In the genomic region with DNA sequence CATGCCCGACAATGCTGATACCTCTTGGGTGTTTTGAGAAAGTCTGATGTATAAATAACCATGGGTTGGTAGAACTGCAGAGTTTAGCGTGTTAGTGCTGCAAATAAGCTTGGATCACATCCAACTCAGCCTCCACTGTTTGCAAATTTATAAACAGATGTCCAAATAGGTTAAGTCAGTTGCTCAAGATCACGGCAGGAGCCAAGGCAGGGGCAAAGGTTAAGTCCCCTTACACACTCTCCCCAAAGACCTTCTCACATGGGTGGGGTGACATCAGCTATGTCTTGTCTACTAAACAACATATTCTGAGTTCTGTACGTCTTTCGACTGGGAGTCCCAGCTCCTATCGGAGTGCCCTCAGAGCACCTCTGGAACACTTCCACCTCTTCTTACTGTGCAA, we compare ENCODE assay signal across 17 mouse cellular contexts.
A peak's percentile ranks its signal among the peaks of the same experiment; 100 is the strongest.
DNase-seq lines count a peak whose midpoint lies in the region; ATAC-seq lines count a peak whose summit lies in the region.
"Had no signal": no experiment of that assay in that cellular context is flagged by ENCODE, and none has a peak within 500 bp of the region (broad histone marks: within the 10 kb centered on the region; RNA-seq: fewer than 3 reads in every experiment).

No protein-coding gene starts in this region.

- peaks cover 6% of the 10 kb centered on the region; the same call in 1 of the 2 replicates for H3K4me1 ChIP-seq in brown adipose tissue, adult 24 weeks (ENCODE audit: control insufficient read depth, insufficient read depth, insufficient read length, low read length)
- no peaks in the 10 kb centered on the region for H3K4me1 ChIP-seq in forebrain, embryonic 15.5 days
- H3K4me1 ChIP-seq: embryonic facial prominence, embryonic 13.5 days; limb, embryonic 15.5 days; megakaryocyte, embryonic 14.5 days had no signal

- H3K27ac ChIP-seq in brown adipose tissue, adult 24 weeks (replicated peaks; ENCODE audit: low read depth, low read length), result peak overlapping the region; percentile 83
- no peak overlapping the region for H3K27ac ChIP-seq in forebrain, embryonic 15.5 days (replicated peaks)
- H3K27ac ChIP-seq: embryonic facial prominence, embryonic 13.5 days; forebrain, embryonic 10.5 days; limb, embryonic 15.5 days; neural tube, embryonic 13.5 days; stomach, embryonic 15.5 days had no signal

- no peak overlapping the region for H3K4me2 ChIP-seq in forebrain, embryonic 15.5 days (replicated peaks)
- H3K4me2 ChIP-seq: embryonic facial prominence, embryonic 13.5 days; limb, embryonic 15.5 days; neural tube, embryonic 13.5 days; stomach, embryonic 15.5 days had no signal

- no peaks in the 10 kb centered on the region for H3K27me3 ChIP-seq in forebrain, embryonic 15.5 days
- H3K27me3 ChIP-seq: limb, embryonic 15.5 days; neural tube, embryonic 13.5 days; stomach, embryonic 15.5 days had no signal

- ATAC-seq in forebrain, embryonic 15.5 days (replicated peaks), result no peak
- ATAC-seq: hindbrain, embryonic 16.5 days had no signal

- H3K36me3 ChIP-seq in forebrain, embryonic 15.5 days, result no peaks in the 10 kb centered on the region
- H3K36me3 ChIP-seq: embryonic facial prominence, embryonic 13.5 days; forebrain, embryonic 10.5 days; limb, embryonic 15.5 days; neural tube, embryonic 13.5 days; stomach, embryonic 15.5 days had no signal

- 78% methylated on average over 6 of the region's 6 CpGs for WGBS in forebrain, embryonic 15.5 days

- H3K9ac ChIP-seq in forebrain, embryonic 15.5 days (replicated peaks), result no peak overlapping the region
- H3K9ac ChIP-seq: embryonic facial prominence, embryonic 13.5 days; limb, embryonic 15.5 days; neural tube, embryonic 13.5 days; stomach, embryonic 15.5 days had no signal

- H3K9me3 ChIP-seq in forebrain, embryonic 15.5 days, result no peaks in the 10 kb centered on the region
- H3K9me3 ChIP-seq: embryonic facial prominence, embryonic 13.5 days; forebrain, embryonic 10.5 days; limb, embryonic 15.5 days; neural tube, embryonic 13.5 days; stomach, embryonic 15.5 days had no signal

- DNase-seq in gastrocnemius, postnatal 25 days, result peak; percentile 54
- no peak for DNase-seq in gastrocnemius, postnatal 4 days (ENCODE audit: low spot score in 2 of 2)
- peak; percentile 20 to 62 for DNase-seq in kidney, postnatal 25 days
- no peak for DNase-seq in kidney, adult 11 months
- DNase-seq in lung, postnatal 36 days, result peak; percentile 71
- DNase-seq: B cell, adult 2 months; cerebellum, adult 11-12 months; thymus, postnatal 14 days had no signal

- H3K4me3 ChIP-seq in brown adipose tissue, adult 24 weeks (ENCODE audit: insufficient read depth, low read depth, low read length), result no peak overlapping the region
- H3K4me3 ChIP-seq in forebrain, embryonic 15.5 days, result no peak overlapping the region
- H3K4me3 ChIP-seq: embryonic facial prominence, embryonic 13.5 days; forebrain, embryonic 10.5 days; limb, embryonic 15.5 days; megakaryocyte, embryonic 14.5 days; neural tube, embryonic 13.5 days; stomach, embryonic 15.5 days had no signal

Comparison
In these comparisons a context has a peak if more than half of its experiments do, and no peak if none do; other contexts are left out.
1. DNase-seq: peak in gastrocnemius, postnatal 25 days (single experiment), kidney, postnatal 25 days (2 of 2) and lung, postnatal 36 days (single experiment); none in gastrocnemius, postnatal 4 days (0 of 2) and kidney, adult 11 months (single experiment).